Mouse (Mus musculus) kidney, adult 2 months (tissue): ENCODE data around the gene Etl4.
A peak's percentile ranks its signal among the peaks of the same experiment; 100 is the strongest.

ENCODE experiments used
- CTCF ChIP-seq: fragments of 200-500 bp; conservative IDR thresholded peaks from 2 replicates; pipeline ENCODE4 v1.5.1; 2011; ENCODE audit warnings: low read depth, mild to moderate bottlenecking, control low read depth, low read length, moderate library complexity, mixed read lengths; ENCODE audit not compliant: insufficient read depth, insufficient read length
- POLR2A ChIP-seq: fragments of 200-500 bp; IDR thresholded peaks from one replicate; pipeline ENCODE4 v1.6.1; 2011; ENCODE audit warnings: low read depth, low read length, control low read depth

DNA sequence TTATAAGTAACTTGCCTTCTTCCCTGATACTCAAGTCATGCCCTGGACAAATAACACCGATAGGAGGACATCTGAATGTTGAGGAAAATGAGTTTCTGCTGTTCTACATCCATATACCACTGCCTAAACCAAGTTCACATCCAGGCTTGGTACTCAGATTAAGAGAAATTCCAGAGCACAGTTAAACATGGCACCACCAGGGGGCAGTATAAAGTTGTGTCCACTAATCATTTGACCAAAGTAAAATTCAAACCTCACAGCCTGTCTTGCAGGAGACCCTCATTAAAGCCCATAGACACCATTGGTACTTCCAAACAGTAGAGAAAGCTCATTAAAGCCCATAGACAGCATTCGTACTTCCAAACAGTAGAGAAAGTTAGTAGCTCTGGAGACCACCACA lies 366.5 kb downstream of the Etl4 start:
- TF ChIP-seq POLR2A (no peak), CTCF (0 out of 2 replicates have a peak, but pooled peaks have one; percentile 5)
